Mouse (Mus musculus): ENCODE results near the gene Smpx. TPM values are rescaled to one million over a fixed set of nuclear protein-coding genes. Genes with fewer than 3 reads are reported as not detected.

Smpx gene
- total and polyA plus RNA-seq, 3 experiments: not detected

DNA sequence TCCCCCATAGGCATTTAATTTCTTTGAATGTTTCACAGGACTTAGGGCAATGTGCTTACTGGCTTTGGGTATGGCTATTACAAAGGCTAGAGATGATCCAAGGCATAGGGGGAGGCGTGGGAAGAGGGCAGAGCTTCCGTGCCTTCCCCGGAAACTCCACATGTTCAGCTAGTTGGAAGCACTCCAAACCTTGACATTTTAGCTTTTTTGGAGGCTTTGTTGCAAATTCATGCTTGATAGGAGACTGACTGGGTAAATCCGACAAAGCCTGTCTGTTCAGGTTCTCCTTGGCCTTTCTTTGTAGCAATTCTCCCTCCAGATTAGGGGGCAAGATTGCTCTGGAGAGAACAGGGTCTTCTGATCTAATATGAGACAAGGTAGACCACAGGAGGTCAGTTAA is 7.5 kb upstream of the Smpx start:
- Histone ChIP-seq H3K4me1 (ENCODE audit: control insufficient read depth in 1 of 2, insufficient read depth in 2 of 2) (no peaks in the 10 kb centered on the region), H3K36me3 (replicated peaks in 1 of 2; ENCODE audit: control insufficient read depth in 1 of 2, insufficient read depth in 1 of 2, low read length in 1 of 2) (no peaks in the 10 kb centered on the region), H3K4me3 (replicated peaks in 1 of 3; ENCODE audit: low read depth in 2 of 3, low read length in 2 of 3, poor library complexity in 1 of 3) (no peak overlapping the region), H3K79me2 (replicated peaks; ENCODE audit: control insufficient read depth, extremely low read depth, insufficient read depth, poor library complexity, severe bottlenecking) (no peaks in the 10 kb centered on the region), H3K4me2 (ENCODE audit: insufficient read depth, low read depth, poor library complexity, severe bottlenecking) (no peak overlapping the region), H3K9me3 (replicated peaks; ENCODE audit: low read length) (no peaks in the 10 kb centered on the region), H3K9ac (ENCODE audit: insufficient read depth, low read depth) (no peak overlapping the region), H3K27ac (ENCODE audit: insufficient read depth, low read depth) (no peak overlapping the region), H3K27me3 (replicated peaks) (no peaks in the 10 kb centered on the region)
- dilution Hi-C loops (cut with MboI; ENCODE audit: extremely low pct_ligation_motif_present, extremely low pct_unique_long_range_greater_than_20kb, low sequenced_read_pairs) (no loop called here), in situ Hi-C loops (cut with MboI; ENCODE audit: low pct_ligation_motif_present, low pct_unique_long_range_greater_than_20kb, low sequenced_read_pairs) (no loop called here)
- DNase-seq (ENCODE audit: extremely low read depth): no peak
- TF ChIP-seq MAX (IDR thresholded peaks at IDR 0.05; ENCODE audit: low read length): no peak
- no peak for TF ChIP-seq NRF1 (IDR thresholded peaks at IDR 0.05; ENCODE audit: low read depth, low read length)
- TF ChIP-seq ZC3H11A (IDR thresholded peaks at IDR 0.05; ENCODE audit: low read depth, low read length): no peak
- no peak for TF ChIP-seq CTCF (conservative IDR thresholded peaks at IDR 0.05 in 1 of 2, IDR thresholded peaks at IDR 0.05 in 1 of 2; ENCODE audit: low read depth in 2 of 2, low read length in 2 of 2)
- TF ChIP-seq TCF12 (IDR thresholded peaks at IDR 0.05; ENCODE audit: low read depth, low read length): no peak
- no peak for TF ChIP-seq BHLHE40 (IDR thresholded peaks at IDR 0.05; ENCODE audit: low read depth, low read length)
- TF ChIP-seq MAZ (IDR thresholded peaks at IDR 0.05; ENCODE audit: low read depth, low read length): no peak
- TF ChIP-seq USF1 (IDR thresholded peaks at IDR 0.05; ENCODE audit: low read depth, low read length): no peak
- no peak for TF ChIP-seq SMC3 (IDR thresholded peaks at IDR 0.05; ENCODE audit: low read depth, low read length)
- no peak for TF ChIP-seq EP300 (IDR thresholded peaks at IDR 0.05; ENCODE audit: low read length)
- no peak for TF ChIP-seq GABPA (IDR thresholded peaks at IDR 0.05; ENCODE audit: insufficient replicate concordance, low read depth, low read length)
- TF ChIP-seq NELFE (IDR thresholded peaks at IDR 0.05; ENCODE audit: low read depth, low read length): no peak
- no peak for TF ChIP-seq RAD21 (IDR thresholded peaks at IDR 0.05; ENCODE audit: low read depth, low read length)
- no peak for TF ChIP-seq CHD2 (IDR thresholded peaks at IDR 0.05; ENCODE audit: low read length)

DNA sequence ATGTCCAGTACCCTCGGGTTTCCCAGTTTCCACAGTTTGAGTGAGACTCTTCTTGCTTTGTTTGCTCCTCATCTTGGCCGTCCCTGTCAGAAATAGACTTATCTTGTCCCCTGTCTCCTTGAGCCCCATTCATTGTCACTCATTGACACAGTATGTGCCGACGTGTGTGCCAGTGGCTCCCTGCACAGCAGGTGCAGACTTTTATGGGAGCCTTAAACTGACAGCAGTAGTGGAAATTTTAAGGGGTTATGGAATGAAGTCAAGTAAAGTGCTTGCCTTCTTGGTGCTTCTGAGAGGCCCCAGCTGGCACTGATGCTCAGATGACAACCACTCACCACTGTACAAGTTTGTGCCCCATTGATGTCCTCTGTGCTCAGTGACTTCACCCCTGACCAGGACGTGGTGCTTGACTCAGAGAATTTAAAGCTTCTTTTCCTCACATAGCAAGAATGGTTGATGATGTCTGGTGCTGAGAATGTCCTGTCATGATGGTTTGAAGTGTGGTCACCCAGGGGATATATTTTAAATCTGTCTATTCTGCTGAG is 1.0 kb upstream of the Smpx start:
- no peaks in the 10 kb centered on the region for H3K79me2 ChIP-seq (replicated peaks; ENCODE audit: control insufficient read depth, extremely low read depth, insufficient read depth, poor library complexity, severe bottlenecking)
- dilution Hi-C loops (cut with MboI; ENCODE audit: extremely low pct_ligation_motif_present, extremely low pct_unique_long_range_greater_than_20kb, low sequenced_read_pairs) (no loop called here), in situ Hi-C loops (cut with MboI; ENCODE audit: low pct_ligation_motif_present, low pct_unique_long_range_greater_than_20kb, low sequenced_read_pairs) (no loop called here)
- H3K4me3 ChIP-seq (replicated peaks in 1 of 3; ENCODE audit: low read depth in 2 of 3, low read length in 2 of 3, poor library complexity in 1 of 3): no peak overlapping the region
- H3K36me3 ChIP-seq (replicated peaks in 1 of 2; ENCODE audit: control insufficient read depth in 1 of 2, insufficient read depth in 1 of 2, low read length in 1 of 2): no peaks in the 10 kb centered on the region
- no peak overlapping the region for H3K9ac ChIP-seq (ENCODE audit: insufficient read depth, low read depth)
- no peak overlapping the region for H3K27ac ChIP-seq (ENCODE audit: insufficient read depth, low read depth)
- no peaks in the 10 kb centered on the region for H3K4me1 ChIP-seq (ENCODE audit: control insufficient read depth in 1 of 2, insufficient read depth in 2 of 2)
- no peaks in the 10 kb centered on the region for H3K27me3 ChIP-seq (replicated peaks)
- DNase-seq (ENCODE audit: extremely low read depth): no peak
- H3K4me2 ChIP-seq (ENCODE audit: insufficient read depth, low read depth, poor library complexity, severe bottlenecking): no peak overlapping the region
- H3K9me3 ChIP-seq (replicated peaks; ENCODE audit: low read length): no peaks in the 10 kb centered on the region
- no peak for TF ChIP-seq EP300 (IDR thresholded peaks at IDR 0.05; ENCODE audit: low read length)
- no peak for TF ChIP-seq MXI1 (IDR thresholded peaks at IDR 0.05; ENCODE audit: low read depth, low read length)
- TF ChIP-seq ELF1 (IDR thresholded peaks at IDR 0.05; ENCODE audit: low read depth, low read length): no peak
- no peak for TF ChIP-seq MYC (IDR thresholded peaks at IDR 0.05; ENCODE audit: low read depth, low read length)
- TF ChIP-seq TBP (conservative IDR thresholded peaks at IDR 0.05; ENCODE audit: low read depth, low read length): no peak
- TF ChIP-seq ZKSCAN1 (IDR thresholded peaks at IDR 0.05; ENCODE audit: borderline replicate concordance, low read depth, low read length): no peak
- TF ChIP-seq JUND (conservative IDR thresholded peaks at IDR 0.05; ENCODE audit: low read depth, low read length): no peak
- no peak for TF ChIP-seq ZMIZ1 (IDR thresholded peaks at IDR 0.05; ENCODE audit: low read depth, low read length)

Data from CH12.LX (cell line).